Mouse (Mus musculus) cortical plate, adult 2 months (tissue): ENCODE measurements around the gene Pbx1.

ENCODE experiments used
- CTCF ChIP-seq: fragments of 200-500 bp; IDR thresholded peaks from 2 replicates; pipeline ENCODE4 v1.5.1; 2011; ENCODE audit warnings: mild to moderate bottlenecking, control low read depth, low read length; ENCODE audit not compliant: insufficient read depth; ENCODE audit errors: extremely low read depth
- POLR2A ChIP-seq: fragments of 200-500 bp; IDR thresholded peaks from 2 replicates; pipeline ENCODE4 v1.6.1; 2011; ENCODE audit warnings: mild to moderate bottlenecking, low read length, control low read depth; ENCODE audit not compliant: insufficient read depth; ENCODE audit errors: extremely low read depth

GRCm38 (mm10) chr1:168403529-168403928, 28.5 kb downstream of the Pbx1 start:
- TF ChIP-seq CTCF (no peak), POLR2A (no peak)
